Mouse (Mus musculus): ENCODE measurements at regions not wholly inside any gene's neighbourhood (a gene's known extent, or its start where the extent isn't known, plus 50 kb on each side); places are given as distances from the start of the nearest gene placed in this dataset.
A peak's percentile ranks its signal among the peaks of the same experiment; 100 is the strongest.

DNA sequence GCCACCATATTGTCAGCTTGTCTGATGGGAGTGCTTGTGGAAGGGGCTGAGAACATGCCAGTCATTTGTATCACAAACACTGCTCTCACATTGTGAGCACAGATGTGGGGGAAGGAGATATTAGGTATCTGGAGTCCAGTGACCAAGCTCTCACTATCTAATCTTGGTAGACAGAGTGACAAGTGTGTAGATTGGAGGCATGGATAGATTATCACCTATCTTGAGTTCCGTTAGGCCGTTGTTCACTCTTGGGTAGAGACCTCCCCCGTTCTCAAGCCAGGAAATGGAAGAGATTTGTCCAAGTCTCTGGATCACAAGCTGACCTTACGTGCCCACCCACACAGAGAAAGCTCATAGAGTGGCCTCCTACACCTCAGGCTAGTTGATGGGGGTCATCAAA is 99.1 kb upstream of the Id2 start:
- H3K9ac ChIP-seq (replicated peaks; ENCODE audit: low read depth): no peak overlapping the region
- 79% methylated on average over 4 of the region's 4 CpGs for WGBS
- H3K27ac ChIP-seq (ENCODE audit: low read length): no peak overlapping the region
- no peaks in the 10 kb centered on the region for H3K9me3 ChIP-seq (ENCODE audit: low read length)
- no peaks in the 10 kb centered on the region for H3K36me3 ChIP-seq (ENCODE audit: insufficient read depth, low read length)
- no peaks in the 10 kb centered on the region for H3K4me1 ChIP-seq (ENCODE audit: insufficient read depth, low read depth, low read length)
- no peak for ATAC-seq
- H3K4me2 ChIP-seq (replicated peaks; ENCODE audit: low read depth, low read length): no peak overlapping the region
- no peak for DNase-seq (ENCODE audit: low spot score)
- no peaks in the 10 kb centered on the region for H3K27me3 ChIP-seq (replicated peaks; ENCODE audit: insufficient read depth, low read length)
- TF ChIP-seq CTCF (IDR thresholded peaks at IDR 0.05) (no peak), EP300 (IDR thresholded peaks at IDR 0.05) (no peak)
- no peak overlapping the region for H3K4me3 ChIP-seq (ENCODE audit: low read depth, low read length)

- TF ChIP-seq EP300 (IDR thresholded peaks at IDR 0.05): no peak
- no peak for TF ChIP-seq CTCF (IDR thresholded peaks at IDR 0.05)
- no peaks in the 10 kb centered on the region for H3K27me3 ChIP-seq (replicated peaks; ENCODE audit: insufficient read depth, low read length)
- no peaks in the 10 kb centered on the region for H3K9me3 ChIP-seq (ENCODE audit: low read length)
- DNase-seq (ENCODE audit: low spot score): no peak
- H3K9ac ChIP-seq (replicated peaks; ENCODE audit: low read depth): no peak overlapping the region
- no peak overlapping the region for H3K4me3 ChIP-seq (ENCODE audit: low read depth, low read length)
- ATAC-seq: no peak
- no peak overlapping the region for H3K27ac ChIP-seq (ENCODE audit: low read length)
- H3K36me3 ChIP-seq (ENCODE audit: insufficient read depth, low read length): no peaks in the 10 kb centered on the region
- H3K4me2 ChIP-seq (replicated peaks; ENCODE audit: low read depth, low read length): no peak overlapping the region
- H3K4me1 ChIP-seq (ENCODE audit: insufficient read depth, low read depth, low read length): 0 out of 2 replicates have a peak, but pooled peaks cover 5% of the 10 kb centered on the region
- WGBS: 86% methylated on average over 6 of the region's 6 CpGs
These were observed 95.3 kb upstream of the Id2 start for GRCm38 (mm10) chr12:25192216-25192615.

- H3K4me2 ChIP-seq (replicated peaks; ENCODE audit: low read depth, low read length): no peak overlapping the region
- no peak overlapping the region for H3K9ac ChIP-seq (replicated peaks; ENCODE audit: low read depth)
- peak; percentile 71 for ATAC-seq
- H3K9me3 ChIP-seq (ENCODE audit: low read length): no peaks in the 10 kb centered on the region
- peak; percentile 48 for DNase-seq (ENCODE audit: low spot score)
- H3K27me3 ChIP-seq (replicated peaks; ENCODE audit: insufficient read depth, low read length): no peaks in the 10 kb centered on the region
- 39% methylated on average over 6 of the region's 6 CpGs for WGBS
- H3K4me3 ChIP-seq (ENCODE audit: low read depth, low read length): no peak overlapping the region
- TF ChIP-seq EP300 (IDR thresholded peaks at IDR 0.05): no peak
- TF ChIP-seq CTCF (IDR thresholded peaks at IDR 0.05): no peak
- no peak overlapping the region for H3K27ac ChIP-seq (ENCODE audit: low read length)
- H3K36me3 ChIP-seq (ENCODE audit: insufficient read depth, low read length): no peaks in the 10 kb centered on the region
- H3K4me1 ChIP-seq (ENCODE audit: insufficient read depth, low read depth, low read length): 0 out of 2 replicates have a peak, but pooled peaks cover 5% of the 10 kb centered on the region
These were observed 93.4 kb upstream of the Id2 start for GRCm38 (mm10) chr12:25190360-25190759.

DNA sequence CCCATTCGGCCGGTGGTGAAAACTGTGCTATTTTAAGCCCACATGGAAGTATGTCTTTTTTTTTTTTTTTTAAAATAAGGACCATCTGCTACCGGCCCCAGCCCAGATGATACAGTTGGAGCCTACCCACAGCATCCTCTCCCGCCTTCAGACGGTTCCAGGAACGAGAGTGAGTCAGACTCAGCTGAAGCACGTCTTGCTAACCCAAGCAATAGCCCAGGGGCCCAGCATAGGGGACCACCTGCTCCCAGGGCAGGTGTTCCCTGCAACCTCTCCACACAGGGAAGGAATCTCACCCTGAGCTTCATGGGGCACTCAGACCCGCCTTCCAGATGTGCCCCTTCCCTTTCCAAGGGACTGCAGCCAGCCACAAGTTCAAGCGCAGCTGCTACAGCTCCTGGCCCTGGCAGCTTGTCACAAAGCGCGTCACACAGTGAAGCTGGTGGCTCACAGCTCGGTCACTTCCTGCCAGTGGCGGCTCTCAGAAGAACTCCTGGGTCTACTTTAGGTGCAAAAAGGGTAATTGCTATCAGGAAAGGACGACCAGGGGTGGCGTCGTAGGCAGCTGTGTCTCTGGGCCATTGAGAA is 92.3 kb upstream of the Id2 start:
- Histone ChIP-seq H3K9ac (replicated peaks; ENCODE audit: low read depth) (no peak overlapping the region), H3K27ac (ENCODE audit: low read length) (no peak overlapping the region), H3K4me3 (ENCODE audit: low read depth, low read length) (no peak overlapping the region), H3K4me2 (replicated peaks; ENCODE audit: low read depth, low read length) (no peak overlapping the region), H3K36me3 (ENCODE audit: insufficient read depth, low read length) (no peaks in the 10 kb centered on the region), H3K27me3 (replicated peaks; ENCODE audit: insufficient read depth, low read length) (no peaks in the 10 kb centered on the region), H3K9me3 (ENCODE audit: low read length) (no peaks in the 10 kb centered on the region), H3K4me1 (ENCODE audit: insufficient read depth, low read depth, low read length) (0 out of 2 replicates have a peak, but pooled peaks cover 5% of the 10 kb centered on the region)
- DNase-seq (ENCODE audit: low spot score) (peak; percentile 37), ATAC-seq (peak; percentile 44; the same call in 1 of the 2 replicates)
- WGBS: 55% methylated on average over 16 of the region's 16 CpGs
- TF ChIP-seq EP300 (IDR thresholded peaks at IDR 0.05): no peak
- TF ChIP-seq CTCF (IDR thresholded peaks at IDR 0.05): no peak

DNA sequence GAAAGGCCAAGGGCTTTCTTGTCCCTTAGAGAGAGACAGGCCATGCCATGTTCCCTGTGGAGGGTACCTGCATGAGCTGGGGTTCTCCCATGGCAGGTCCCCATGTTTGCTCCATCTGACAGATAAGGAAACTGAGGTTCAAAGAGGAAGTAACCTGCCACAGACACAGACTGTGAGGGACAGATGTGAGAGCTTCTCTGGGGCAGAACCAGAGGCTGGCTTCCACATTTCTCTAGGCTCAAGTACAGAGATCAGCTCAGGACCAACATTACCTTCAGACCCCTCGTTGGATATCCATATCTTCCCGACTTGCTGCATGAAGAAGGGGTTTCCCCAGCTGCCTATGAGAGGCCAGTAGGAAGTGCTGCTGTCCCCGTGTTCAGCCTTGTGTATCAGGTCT is 91.6 kb upstream of the Id2 start:
- no peak for ATAC-seq

DNA sequence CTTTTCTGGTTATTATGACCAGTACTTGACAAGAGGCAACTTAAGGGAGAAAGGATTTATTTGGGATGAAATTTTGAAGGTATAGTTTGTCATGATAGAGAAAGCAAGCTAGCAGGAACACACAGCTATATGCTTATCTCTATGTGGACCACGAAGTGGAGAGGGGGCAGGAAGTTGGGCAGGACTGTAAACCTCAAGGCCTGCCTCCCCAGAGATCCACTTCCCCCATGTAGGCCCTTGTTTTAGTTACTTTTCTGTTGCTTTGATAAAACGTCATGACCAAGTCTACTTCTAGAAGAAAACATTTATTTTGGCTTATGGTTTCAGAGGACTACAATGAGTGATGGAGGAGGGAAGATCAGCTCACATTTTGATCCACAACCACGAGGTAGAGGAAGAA is 90.3 kb upstream of the Id2 start:
- no peak overlapping the region for H3K4me3 ChIP-seq (ENCODE audit: low read depth, low read length)
- ATAC-seq: no peak
- 0 out of 2 replicates have a peak, but pooled peaks cover 5% of the 10 kb centered on the region for H3K4me1 ChIP-seq (ENCODE audit: insufficient read depth, low read depth, low read length)
- no peak for DNase-seq (ENCODE audit: low spot score)
- no peaks in the 10 kb centered on the region for H3K36me3 ChIP-seq (ENCODE audit: insufficient read depth, low read length)
- TF ChIP-seq EP300 (IDR thresholded peaks at IDR 0.05) (no peak), CTCF (IDR thresholded peaks at IDR 0.05) (no peak)
- no peak overlapping the region for H3K4me2 ChIP-seq (replicated peaks; ENCODE audit: low read depth, low read length)
- H3K9ac ChIP-seq (replicated peaks; ENCODE audit: low read depth): no peak overlapping the region
- no peaks in the 10 kb centered on the region for H3K9me3 ChIP-seq (ENCODE audit: low read length)
- 62% methylated on average over 3 of the region's 3 CpGs for WGBS
- H3K27ac ChIP-seq (ENCODE audit: low read length): no peak overlapping the region
- no peaks in the 10 kb centered on the region for H3K27me3 ChIP-seq (replicated peaks; ENCODE audit: insufficient read depth, low read length)

More for the DNA sequence above, 91.6 kb upstream of the Id2 start:
- Histone ChIP-seq H3K4me2 (replicated peaks; ENCODE audit: low read depth, low read length) (no peak overlapping the region), H3K27ac (ENCODE audit: low read length) (no peak overlapping the region), H3K36me3 (ENCODE audit: insufficient read depth, low read length) (no peaks in the 10 kb centered on the region), H3K4me1 (ENCODE audit: insufficient read depth, low read depth, low read length) (0 out of 2 replicates have a peak, but pooled peaks cover 5% of the 10 kb centered on the region), H3K9me3 (ENCODE audit: low read length) (no peaks in the 10 kb centered on the region), H3K4me3 (ENCODE audit: low read depth, low read length) (no peak overlapping the region), H3K9ac (replicated peaks; ENCODE audit: low read depth) (no peak overlapping the region), H3K27me3 (replicated peaks; ENCODE audit: insufficient read depth, low read length) (no peaks in the 10 kb centered on the region)
- TF ChIP-seq EP300 (IDR thresholded peaks at IDR 0.05): no peak
- TF ChIP-seq CTCF (IDR thresholded peaks at IDR 0.05): no peak
- DNase-seq (ENCODE audit: low spot score): no peak
- WGBS: 75% methylated on average over 3 of the region's 3 CpGs

Data from lung, postnatal 0 days (tissue).